Mouse (Mus musculus): Measurements from ENCODE around the gene Prkcb.

GRCm38 (mm10) chr7:122308661-122309060 lies 20.1 kb downstream of the Prkcb start:
- TF ChIP-seq POLR2A (IDR thresholded peaks at IDR 0.05; ENCODE audit: low read depth, low read length) (no peak), CTCF (conservative IDR thresholded peaks at IDR 0.05; ENCODE audit: insufficient read depth, insufficient read length, low read depth, low read length) (no peak)
